Mouse (Mus musculus): ENCODE results near the gene Stx7. TPM values are rescaled to one million over a fixed set of nuclear protein-coding genes. Genes with fewer than 3 reads are reported as not detected.
A peak's percentile ranks its signal among the peaks of the same experiment; 100 is the strongest.
"Not testable (repeated sequence)": the region's sequence is repeated elsewhere in the genome, so short reads cannot be mapped to it uniquely, and the experiment has no call there.

Gene Stx7
- polyA plus RNA-seq (2011; ENCODE audit: insufficient read depth, insufficient read length, low read depth, missing spikeins): 78.3 and 99.4 TPM in 2 replicates

GRCm38 (mm10) chr10:24149135-24149781, at the start of gene Stx7:
Gene Stx7, plus strand, starts transcription at chr10:24149302.
- H3K4me1 ChIP-seq (ENCODE audit: control insufficient read depth, insufficient read depth, low read length): no peaks in the 10 kb centered on the region
- TF ChIP-seq CTCF (IDR thresholded peaks at IDR 0.05; ENCODE audit: low read depth, low read length): no peak
- no peak for TF ChIP-seq POLR2A (IDR thresholded peaks at IDR 0.05; ENCODE audit: insufficient read depth, low read length)
- TF ChIP-seq EP300 (IDR thresholded peaks at IDR 0.05; ENCODE audit: insufficient read depth, low read depth, low read length): no peak
- H3K27me3 ChIP-seq (ENCODE audit: control insufficient read depth, insufficient read depth, low read length, poor library complexity, severe bottlenecking): no peaks in the 10 kb centered on the region
- no peaks in the 10 kb centered on the region for H3K9me3 ChIP-seq (replicated peaks; ENCODE audit: control insufficient read depth, insufficient read depth, low read length, poor library complexity, severe bottlenecking)
- no peak within 1 kb of the TSS for H3K27ac ChIP-seq (ENCODE audit: insufficient read depth, low read length)
- H3K9ac ChIP-seq (ENCODE audit: low read depth, poor library complexity, severe bottlenecking): peak within 1 kb of the TSS; percentile 80
- peak within 1 kb of the TSS; percentile 87 for H3K4me3 ChIP-seq (ENCODE audit: low read depth, low read length)
- H3K36me3 ChIP-seq (ENCODE audit: control insufficient read depth, insufficient read depth, low read length, poor library complexity, severe bottlenecking): no peaks in the 10 kb centered on the region

GRCm38 (mm10) chr10:24101812-24102211, 47.3 kb upstream of the Stx7 start, which contains the start of gene Taar8c:
Gene Taar8c, minus strand, starts transcription at chr10:24101912.
- H3K27me3 ChIP-seq (ENCODE audit: control insufficient read depth, insufficient read depth, low read length, poor library complexity, severe bottlenecking); H3K36me3 ChIP-seq (ENCODE audit: control insufficient read depth, insufficient read depth, low read length, poor library complexity, severe bottlenecking); H3K9ac ChIP-seq (ENCODE audit: low read depth, poor library complexity, severe bottlenecking); H3K4me1 ChIP-seq (ENCODE audit: control insufficient read depth, insufficient read depth, low read length); H3K4me3 ChIP-seq (ENCODE audit: low read depth, low read length); H3K27ac ChIP-seq (ENCODE audit: insufficient read depth, low read length); H3K9me3 ChIP-seq (replicated peaks; ENCODE audit: control insufficient read depth, insufficient read depth, low read length, poor library complexity, severe bottlenecking): not testable (repeated sequence)

- not testable (repeated sequence) for H3K36me3 ChIP-seq (ENCODE audit: control insufficient read depth, insufficient read depth, low read length, poor library complexity, severe bottlenecking); H3K27me3 ChIP-seq (ENCODE audit: control insufficient read depth, insufficient read depth, low read length, poor library complexity, severe bottlenecking); H3K4me3 ChIP-seq (ENCODE audit: low read depth, low read length); H3K4me1 ChIP-seq (ENCODE audit: control insufficient read depth, insufficient read depth, low read length); H3K9ac ChIP-seq (ENCODE audit: low read depth, poor library complexity, severe bottlenecking); H3K27ac ChIP-seq (ENCODE audit: insufficient read depth, low read length); H3K9me3 ChIP-seq (replicated peaks; ENCODE audit: control insufficient read depth, insufficient read depth, low read length, poor library complexity, severe bottlenecking)
These were observed 45.8 kb upstream of the Stx7 start for GRCm38 (mm10) chr10:24103299-24103698.

DNA sequence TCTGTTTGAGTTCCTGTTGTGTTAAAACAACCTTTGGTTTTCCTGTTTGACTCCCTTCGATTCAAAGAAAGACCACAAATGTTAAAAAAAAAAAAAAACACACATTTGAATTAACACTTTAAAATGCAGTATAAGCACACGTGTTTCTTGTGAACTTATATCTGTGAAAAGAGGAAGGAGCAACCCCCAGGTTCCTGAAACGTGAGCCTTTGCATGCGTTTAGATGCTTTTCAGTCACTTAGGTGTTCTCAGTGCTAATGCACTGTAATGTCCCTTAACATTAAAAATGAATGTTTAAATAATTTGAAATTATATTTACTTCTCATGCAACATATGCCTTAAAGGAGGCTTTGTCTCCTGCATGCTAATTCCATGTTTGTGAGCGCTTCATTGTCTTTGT, 41.4 kb upstream of the Stx7 start:
- no peaks in the 10 kb centered on the region for H3K4me1 ChIP-seq (ENCODE audit: control insufficient read depth, insufficient read depth, low read length)
- no peak overlapping the region for H3K4me3 ChIP-seq (ENCODE audit: low read depth, low read length)
- H3K36me3 ChIP-seq (ENCODE audit: control insufficient read depth, insufficient read depth, low read length, poor library complexity, severe bottlenecking): no peaks in the 10 kb centered on the region
- no peaks in the 10 kb centered on the region for H3K9me3 ChIP-seq (replicated peaks; ENCODE audit: control insufficient read depth, insufficient read depth, low read length, poor library complexity, severe bottlenecking)
- no peak overlapping the region for H3K9ac ChIP-seq (ENCODE audit: low read depth, poor library complexity, severe bottlenecking)
- TF ChIP-seq EP300 (IDR thresholded peaks at IDR 0.05; ENCODE audit: insufficient read depth, low read depth, low read length) (no peak), POLR2A (IDR thresholded peaks at IDR 0.05; ENCODE audit: insufficient read depth, low read length) (no peak)
- no peaks in the 10 kb centered on the region for H3K27me3 ChIP-seq (ENCODE audit: control insufficient read depth, insufficient read depth, low read length, poor library complexity, severe bottlenecking)
- no peak overlapping the region for H3K27ac ChIP-seq (ENCODE audit: insufficient read depth, low read length)

DNA sequence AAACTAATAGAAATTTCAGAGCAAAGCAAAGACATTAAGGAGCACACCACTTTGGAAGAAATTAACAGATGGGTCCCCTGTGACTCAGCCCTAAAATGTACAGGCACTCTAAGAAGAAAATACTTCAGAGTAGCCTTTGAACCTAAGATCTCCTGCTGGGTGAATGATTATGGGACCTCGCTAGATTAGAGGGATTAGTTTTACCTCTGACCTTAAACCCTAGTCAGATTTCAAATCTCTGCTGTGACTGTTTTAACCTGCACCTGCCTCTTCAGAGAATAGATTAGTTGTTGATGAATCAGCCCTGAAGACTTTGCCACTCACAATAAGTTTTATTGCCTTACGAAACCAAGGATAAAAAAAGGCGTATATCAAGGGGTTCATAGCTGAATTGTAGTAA, 40.9 kb upstream of the Stx7 start:
- no peaks in the 10 kb centered on the region for H3K9me3 ChIP-seq (replicated peaks; ENCODE audit: control insufficient read depth, insufficient read depth, low read length, poor library complexity, severe bottlenecking)
- H3K27me3 ChIP-seq (ENCODE audit: control insufficient read depth, insufficient read depth, low read length, poor library complexity, severe bottlenecking): no peaks in the 10 kb centered on the region
- no peaks in the 10 kb centered on the region for H3K36me3 ChIP-seq (ENCODE audit: control insufficient read depth, insufficient read depth, low read length, poor library complexity, severe bottlenecking)
- H3K4me3 ChIP-seq (ENCODE audit: low read depth, low read length): no peak overlapping the region
- no peak overlapping the region for H3K9ac ChIP-seq (ENCODE audit: low read depth, poor library complexity, severe bottlenecking)
- H3K27ac ChIP-seq (ENCODE audit: insufficient read depth, low read length): no peak overlapping the region
- no peak for TF ChIP-seq CTCF (IDR thresholded peaks at IDR 0.05; ENCODE audit: low read depth, low read length)
- no peak for TF ChIP-seq POLR2A (IDR thresholded peaks at IDR 0.05; ENCODE audit: insufficient read depth, low read length)
- TF ChIP-seq EP300 (IDR thresholded peaks at IDR 0.05; ENCODE audit: insufficient read depth, low read depth, low read length): no peak
- no peaks in the 10 kb centered on the region for H3K4me1 ChIP-seq (ENCODE audit: control insufficient read depth, insufficient read depth, low read length)

GRCm38 (mm10) chr10:24109434-24109833, 39.7 kb upstream of the Stx7 start, which contains the start of gene Taar9:
Gene Taar9, minus strand, starts transcription at chr10:24109534.
- H3K9ac ChIP-seq (ENCODE audit: low read depth, poor library complexity, severe bottlenecking); H3K9me3 ChIP-seq (replicated peaks; ENCODE audit: control insufficient read depth, insufficient read depth, low read length, poor library complexity, severe bottlenecking); H3K4me3 ChIP-seq (ENCODE audit: low read depth, low read length); H3K27me3 ChIP-seq (ENCODE audit: control insufficient read depth, insufficient read depth, low read length, poor library complexity, severe bottlenecking); H3K36me3 ChIP-seq (ENCODE audit: control insufficient read depth, insufficient read depth, low read length, poor library complexity, severe bottlenecking); H3K27ac ChIP-seq (ENCODE audit: insufficient read depth, low read length); H3K4me1 ChIP-seq (ENCODE audit: control insufficient read depth, insufficient read depth, low read length): not testable (repeated sequence)
